Mouse (Mus musculus): ENCODE measurements around the gene Arhgef28.
"Not testable (repeated sequence)": the region's sequence is repeated elsewhere in the genome, so short reads cannot be mapped to it uniquely, and the experiment has no call there.

Arhgef28 gene

GRCm38 (mm10) chr13:98124113-98124745 is 82.0 kb downstream of the Arhgef28 start:
- DNase-seq (ENCODE audit: low read depth, low spot score), result no peak

GRCm38 (mm10) chr13:98122766-98123165 is 83.5 kb downstream of the Arhgef28 start:
- no peak for DNase-seq (ENCODE audit: low read depth, low spot score)

GRCm38 (mm10) chr13:98121993-98122392 is 84.2 kb downstream of the Arhgef28 start:
- DNase-seq (ENCODE audit: low read depth, low spot score), result no peak

- no peak for DNase-seq (ENCODE audit: low read depth, low spot score)
Observed at GRCm38 (mm10) chr13:98121124-98121470, 85.1 kb downstream of the Arhgef28 start.

GRCm38 (mm10) chr13:98120356-98121123 is 85.7 kb downstream of the Arhgef28 start:
- no peak for DNase-seq (ENCODE audit: low read depth, low spot score)

- DNase-seq (ENCODE audit: low read depth, low spot score), result no peak
Observed at GRCm38 (mm10) chr13:98118291-98118690, 87.9 kb downstream of the Arhgef28 start.

- no peak for DNase-seq (ENCODE audit: low read depth, low spot score)
Observed at GRCm38 (mm10) chr13:98117566-98118254, 88.5 kb downstream of the Arhgef28 start.

GRCm38 (mm10) chr13:98115650-98116049 is 90.6 kb downstream of the Arhgef28 start:
- DNase-seq (ENCODE audit: low read depth, low spot score), result no peak

GRCm38 (mm10) chr13:98115051-98115450 is 91.2 kb downstream of the Arhgef28 start:
- no peak for DNase-seq (ENCODE audit: low read depth, low spot score)

GRCm38 (mm10) chr13:98112812-98113503 is 93.3 kb downstream of the Arhgef28 start:
- no peak for DNase-seq (ENCODE audit: low read depth, low spot score)

GRCm38 (mm10) chr13:98111531-98111930 is 94.7 kb downstream of the Arhgef28 start:
- no peak for DNase-seq (ENCODE audit: low read depth, low spot score)

- DNase-seq (ENCODE audit: low read depth, low spot score), result no peak
Observed at GRCm38 (mm10) chr13:98111021-98111420, 95.2 kb downstream of the Arhgef28 start.

GRCm38 (mm10) chr13:98108481-98108880 is 97.8 kb downstream of the Arhgef28 start:
- DNase-seq (ENCODE audit: low read depth, low spot score), result not testable (repeated sequence)

GRCm38 (mm10) chr13:98107621-98108020 is 98.6 kb downstream of the Arhgef28 start:
- DNase-seq (ENCODE audit: low read depth, low spot score), result no peak

GRCm38 (mm10) chr13:98095966-98096365 is 110.3 kb downstream of the Arhgef28 start:
- no peak for DNase-seq (ENCODE audit: low read depth, low spot score)

- no peak for DNase-seq (ENCODE audit: low read depth, low spot score)
Observed at GRCm38 (mm10) chr13:98094332-98094731, 111.9 kb downstream of the Arhgef28 start.

- no peak for DNase-seq (ENCODE audit: low read depth, low spot score)
Observed at GRCm38 (mm10) chr13:98093483-98093882, 112.8 kb downstream of the Arhgef28 start.

- DNase-seq (ENCODE audit: low read depth, low spot score), result no peak
Observed at GRCm38 (mm10) chr13:98092354-98093002, 113.8 kb downstream of the Arhgef28 start.

- no peak for DNase-seq (ENCODE audit: low read depth, low spot score)
Observed at GRCm38 (mm10) chr13:98079640-98080039, 126.6 kb downstream of the Arhgef28 start.

- DNase-seq (ENCODE audit: low read depth, low spot score), result peak; percentile 16
Observed at GRCm38 (mm10) chr13:98078251-98078650, 128.0 kb downstream of the Arhgef28 start.

GRCm38 (mm10) chr13:98077216-98077615 is 129.0 kb downstream of the Arhgef28 start:
- no peak for DNase-seq (ENCODE audit: low read depth, low spot score)
